Mouse (Mus musculus) megakaryocyte, embryonic 14.5 days (primary cell): ENCODE results near the gene Inava.

Source experiments
- FLI1 ChIP-seq: IDR thresholded peaks from 2 replicates; pipeline ENCODE4 v1.6.1; 2012; ENCODE audit warnings: low read length, inconsistent platforms, mixed read lengths
- GATA1 ChIP-seq: IDR thresholded peaks from 3 replicates; pipeline ENCODE4 v1.6.1; 2012; ENCODE audit warnings: mixed read lengths, low read length, inconsistent platforms, borderline replicate concordance

DNA sequence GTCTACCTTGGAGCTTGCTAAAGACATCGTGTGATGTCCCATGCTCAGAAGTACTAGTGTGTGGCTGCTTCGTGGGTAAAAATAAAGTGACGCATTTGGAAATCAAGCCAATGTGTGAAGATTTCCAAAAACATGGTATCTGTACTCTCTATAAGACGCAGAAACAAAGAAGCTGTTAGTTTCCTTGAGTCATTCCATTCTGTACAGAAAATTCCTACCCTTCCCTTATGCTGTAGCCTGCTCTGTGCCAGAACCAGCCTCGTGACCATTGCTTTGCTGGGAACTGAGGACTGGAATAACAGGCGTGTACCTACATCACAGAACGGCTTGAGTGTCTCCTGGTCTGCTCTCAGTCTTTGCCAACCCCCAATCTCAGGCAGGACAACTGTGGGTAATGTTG, 7.7 kb upstream of the Inava start:
- TF ChIP-seq GATA1: no peak
- TF ChIP-seq FLI1: no peak
